Mouse (Mus musculus) megakaryocyte, embryonic 14.5 days (primary cell): ENCODE data around the gene Lrrc3b. TPM values are rescaled to one million over a fixed set of nuclear protein-coding genes. Genes with fewer than 3 reads are reported as not detected.
A peak's percentile ranks its signal among the peaks of the same experiment; 100 is the strongest.

Source experiments
- H3K27me3 ChIP-seq: replicated peaks from 2 replicates; pipeline ENCODE3; 2012; ENCODE audit warnings: inconsistent platforms
- H3K36me3 ChIP-seq: replicated peaks from 2 replicates; pipeline ENCODE3; 2012; ENCODE audit warnings: low read length, inconsistent platforms, mixed read lengths
- H3K4me1 ChIP-seq: 2 replicates; pipeline ENCODE4 v1.6.1; 2012; ENCODE audit warnings: inconsistent platforms
- H3K4me3 ChIP-seq: replicated peaks from 2 replicates; pipeline ENCODE3; 2012; ENCODE audit warnings: moderate library complexity, mild to moderate bottlenecking, inconsistent platforms
- H3K9me3 ChIP-seq: 2 replicates; pipeline ENCODE4 v1.6.1; 2012; ENCODE audit warnings: inconsistent platforms
- FLI1 ChIP-seq: IDR thresholded peaks from 2 replicates; pipeline ENCODE4 v1.6.1; 2012; ENCODE audit warnings: low read length, inconsistent platforms, mixed read lengths
- GATA1 ChIP-seq: IDR thresholded peaks from 3 replicates; pipeline ENCODE4 v1.6.1; 2012; ENCODE audit warnings: mixed read lengths, low read length, inconsistent platforms, borderline replicate concordance
- polyA plus RNA-seq: library from polyadenylated mRNA; stranded (reverse); fragments of >175 nt; gene quantifications from 2 replicates; pipeline ENCODE4 v1.2.3, GENCODE M21; 2012; ENCODE audit warnings: low replicate concordance; ENCODE audit not compliant: insufficient read depth

The Lrrc3b gene
- polyA plus RNA-seq, result not detected in 2 replicates

GRCm38 (mm10) chr14:15438485-15439157, at the start of gene Lrrc3b:
TSS of gene Lrrc3b (minus strand) at chr14:15438987.
- peak within 1 kb of the TSS; percentile 42 for H3K4me3 ChIP-seq

GRCm38 (mm10) chr14:15477668-15478067, 38.9 kb upstream of the Lrrc3b start:
- no peaks in the 10 kb centered on the region for H3K4me1 ChIP-seq
- H3K36me3 ChIP-seq, result no peaks in the 10 kb centered on the region
- peaks cover 24% of the 10 kb centered on the region for H3K9me3 ChIP-seq
- TF ChIP-seq FLI1, result no peak
- TF ChIP-seq GATA1, result no peak
- H3K4me3 ChIP-seq, result no peak overlapping the region
- H3K27me3 ChIP-seq, result no peaks in the 10 kb centered on the region

More at GRCm38 (mm10) chr14:15438485-15439157, at the start of gene Lrrc3b:
- no peaks in the 10 kb centered on the region for H3K9me3 ChIP-seq
- TF ChIP-seq GATA1, result no peak
- no peak for TF ChIP-seq FLI1
- H3K4me1 ChIP-seq, result peaks cover 7% of the 10 kb centered on the region; the same call in 1 of the 2 replicates
- peaks cover 33% of the 10 kb centered on the region for H3K27me3 ChIP-seq
- H3K36me3 ChIP-seq, result no peaks in the 10 kb centered on the region

GRCm38 (mm10) chr14:15438096-15438484, 697 bp downstream of the Lrrc3b start:
- H3K36me3 ChIP-seq, result no peaks in the 10 kb centered on the region
- H3K4me3 ChIP-seq, result no peak overlapping the region
- H3K9me3 ChIP-seq, result no peaks in the 10 kb centered on the region
- peaks cover 33% of the 10 kb centered on the region for H3K27me3 ChIP-seq
- TF ChIP-seq GATA1 (no peak), FLI1 (no peak)
- peaks cover 7% of the 10 kb centered on the region; the same call in 1 of the 2 replicates for H3K4me1 ChIP-seq

GRCm38 (mm10) chr14:15437501-15437941, 1.3 kb downstream of the Lrrc3b start:
- TF ChIP-seq GATA1 (no peak), FLI1 (no peak)
- H3K36me3 ChIP-seq, result no peaks in the 10 kb centered on the region
- no peak overlapping the region for H3K4me3 ChIP-seq
- peaks cover 33% of the 10 kb centered on the region for H3K27me3 ChIP-seq
- H3K4me1 ChIP-seq, result peaks cover 7% of the 10 kb centered on the region; the same call in 1 of the 2 replicates
- H3K9me3 ChIP-seq, result no peaks in the 10 kb centered on the region

- TF ChIP-seq FLI1 (no peak), GATA1 (no peak)
- no peaks in the 10 kb centered on the region for H3K36me3 ChIP-seq
Observed at GRCm38 (mm10) chr14:15437046-15437445, 1.7 kb downstream of the Lrrc3b start.

GRCm38 (mm10) chr14:15436586-15436985, 2.2 kb downstream of the Lrrc3b start:
- H3K27me3 ChIP-seq, result peaks cover 33% of the 10 kb centered on the region
- TF ChIP-seq FLI1, result no peak
- TF ChIP-seq GATA1, result no peak
- peaks cover 13% of the 10 kb centered on the region for H3K4me1 ChIP-seq
- H3K4me3 ChIP-seq, result no peak overlapping the region
- no peaks in the 10 kb centered on the region for H3K36me3 ChIP-seq
- no peaks in the 10 kb centered on the region for H3K9me3 ChIP-seq

More at GRCm38 (mm10) chr14:15437046-15437445, 1.7 kb downstream of the Lrrc3b start:
- peaks cover 12% of the 10 kb centered on the region for H3K4me1 ChIP-seq
- peaks cover 33% of the 10 kb centered on the region for H3K27me3 ChIP-seq
- no peaks in the 10 kb centered on the region for H3K9me3 ChIP-seq
- H3K4me3 ChIP-seq, result no peak overlapping the region

- Histone ChIP-seq H3K9me3 (no peaks in the 10 kb centered on the region), H3K4me3 (no peak overlapping the region), H3K27me3 (peaks cover 13% of the 10 kb centered on the region), H3K36me3 (no peaks in the 10 kb centered on the region), H3K4me1 (peaks cover 6% of the 10 kb centered on the region)
- no peak for TF ChIP-seq GATA1
- no peak for TF ChIP-seq FLI1
Observed at GRCm38 (mm10) chr14:15432396-15432795, 6.4 kb downstream of the Lrrc3b start.

- Histone ChIP-seq H3K9me3 (no peaks in the 10 kb centered on the region), H3K36me3 (no peaks in the 10 kb centered on the region), H3K4me1 (no peaks in the 10 kb centered on the region), H3K27me3 (no peaks in the 10 kb centered on the region), H3K4me3 (no peak overlapping the region)
- no peak for TF ChIP-seq FLI1
- no peak for TF ChIP-seq GATA1
Observed at GRCm38 (mm10) chr14:15421624-15422023, 17.2 kb downstream of the Lrrc3b start.

- Histone ChIP-seq H3K4me1 (no peaks in the 10 kb centered on the region), H3K36me3 (no peaks in the 10 kb centered on the region), H3K4me3 (no peak overlapping the region), H3K27me3 (no peaks in the 10 kb centered on the region), H3K9me3 (no peaks in the 10 kb centered on the region)
- TF ChIP-seq GATA1 (no peak), FLI1 (no peak)
Observed at GRCm38 (mm10) chr14:15410686-15411534, 27.9 kb downstream of the Lrrc3b start.

GRCm38 (mm10) chr14:15385536-15385935, 53.3 kb downstream of the Lrrc3b start:
- TF ChIP-seq FLI1 (no peak), GATA1 (no peak)
- no peaks in the 10 kb centered on the region for H3K36me3 ChIP-seq
- no peaks in the 10 kb centered on the region for H3K27me3 ChIP-seq
- 0 out of 2 replicates have a peak, but pooled peaks cover 3% of the 10 kb centered on the region for H3K9me3 ChIP-seq
- no peak overlapping the region for H3K4me3 ChIP-seq
- H3K4me1 ChIP-seq, result no peaks in the 10 kb centered on the region
